Mouse (Mus musculus): ENCODE measurements around the gene Sh3gl2.

Gene Sh3gl2

GRCm38 (mm10) chr4:85305912-85306573, 101.1 kb downstream of the Sh3gl2 start:
- DNase-seq = peak; percentile 20

- DNase-seq = no peak
These were observed 114.2 kb downstream of the Sh3gl2 start for GRCm38 (mm10) chr4:85319092-85319491.

GRCm38 (mm10) chr4:85325454-85325853, 120.5 kb downstream of the Sh3gl2 start:
- DNase-seq = no peak

GRCm38 (mm10) chr4:85326052-85326451, 121.1 kb downstream of the Sh3gl2 start:
- DNase-seq = no peak

- no peak for DNase-seq
These were observed 129.8 kb downstream of the Sh3gl2 start for GRCm38 (mm10) chr4:85334688-85335200.

GRCm38 (mm10) chr4:85336356-85336755, 131.4 kb downstream of the Sh3gl2 start:
- DNase-seq = no peak

GRCm38 (mm10) chr4:85339126-85339525, 134.2 kb downstream of the Sh3gl2 start:
- no peak for DNase-seq

GRCm38 (mm10) chr4:85340686-85341085, 135.8 kb downstream of the Sh3gl2 start:
- DNase-seq = no peak

- DNase-seq = no peak
These were observed 141.0 kb downstream of the Sh3gl2 start for GRCm38 (mm10) chr4:85345911-85346310.

GRCm38 (mm10) chr4:85348079-85348643, 143.2 kb downstream of the Sh3gl2 start:
- DNase-seq = no peak

- DNase-seq = no peak
These were observed 157.7 kb downstream of the Sh3gl2 start for GRCm38 (mm10) chr4:85362661-85363060.

GRCm38 (mm10) chr4:85363205-85363604, 158.3 kb downstream of the Sh3gl2 start:
- DNase-seq = no peak

GRCm38 (mm10) chr4:85371036-85371435, 166.1 kb downstream of the Sh3gl2 start:
- DNase-seq = no peak

- DNase-seq = no peak
These were observed 169.9 kb downstream of the Sh3gl2 start for GRCm38 (mm10) chr4:85374801-85375200.

- DNase-seq = no peak
These were observed 171.3 kb downstream of the Sh3gl2 start for GRCm38 (mm10) chr4:85376187-85376586.

- no peak for DNase-seq
These were observed 171.7 kb downstream of the Sh3gl2 start for GRCm38 (mm10) chr4:85376610-85377009.

- no peak for DNase-seq
These were observed 180.3 kb downstream of the Sh3gl2 start for GRCm38 (mm10) chr4:85385241-85385640.

- DNase-seq = no peak
These were observed 182.8 kb downstream of the Sh3gl2 start for GRCm38 (mm10) chr4:85387676-85388075.

GRCm38 (mm10) chr4:85391795-85392194, 186.9 kb downstream of the Sh3gl2 start:
- no peak for DNase-seq

- DNase-seq = no peak
These were observed 193.8 kb downstream of the Sh3gl2 start for GRCm38 (mm10) chr4:85398765-85399164.

- DNase-seq = peak; percentile 10
These were observed 197.9 kb downstream of the Sh3gl2 start for GRCm38 (mm10) chr4:85402823-85403222.

- peak; percentile 14 for DNase-seq
These were observed 199.7 kb downstream of the Sh3gl2 start for GRCm38 (mm10) chr4:85404424-85405194.

- DNase-seq = no peak
These were observed 200.3 kb downstream of the Sh3gl2 start for GRCm38 (mm10) chr4:85405276-85405675.

GRCm38 (mm10) chr4:85416466-85416865, 211.5 kb downstream of the Sh3gl2 start:
- DNase-seq = no peak

All from kidney, adult 11 months (tissue).